Mouse (Mus musculus) CH12.LX (cell line): ENCODE measurements around the gene Hoxa9. TPM values are rescaled to one million over a fixed set of nuclear protein-coding genes. Genes with fewer than 3 reads are reported as not detected.

Source experiments
- DNase-seq: peaks from one replicate; pipeline ENCODE4 v3.0.0-alpha.2; 2013; ENCODE audit errors: extremely low read depth
- H3K27ac ChIP-seq: 2 replicates; pipeline ENCODE4 v1.5.1; 2012; ENCODE audit warnings: low read depth, mild to moderate bottlenecking, control low read depth, moderate library complexity; ENCODE audit not compliant: insufficient read depth
- H3K27me3 ChIP-seq: replicated peaks from 2 replicates; pipeline ENCODE3; 2012; ENCODE audit warnings: inconsistent platforms
- H3K36me3 ChIP-seq, 2 experiments: replicated peaks in 1 of 2; 2 replicates each; pipeline versions ENCODE3 to v1.6.1; 2012; ENCODE audit warnings: inconsistent platforms in 1 of 2, low read length in 1 of 2, mild to moderate bottlenecking in 1 of 2, mixed read lengths in 1 of 2, moderate library complexity in 1 of 2; ENCODE audit not compliant: control insufficient read depth in 1 of 2, insufficient read depth in 1 of 2
- H3K4me1 ChIP-seq, 2 experiments: 2 replicates each; pipeline ENCODE4 v1.6.1; 2012; ENCODE audit warnings: inconsistent platforms in 1 of 2, moderate library complexity in 1 of 2; ENCODE audit not compliant: insufficient read depth in 2 of 2, control insufficient read depth in 1 of 2
- H3K4me2 ChIP-seq: 2 replicates; pipeline ENCODE4 v1.6.1; 2012; ENCODE audit warnings: low read depth, mild to moderate bottlenecking, control low read depth; ENCODE audit not compliant: poor library complexity, insufficient read depth, severe bottlenecking
- H3K4me3 ChIP-seq, 3 experiments: fragments of 150-350 bp in 1 of 3; sonication (generic) in 1 of 3; replicated peaks in 1 of 3; 2 replicates each; pipeline versions ENCODE3 to v1.5.1; 2011 to 2012; ENCODE audit warnings: low read depth in 2 of 3, low read length in 2 of 3, mild to moderate bottlenecking in 2 of 3, moderate library complexity in 2 of 3, control low read depth in 1 of 3, improper control_type of control experiment in 1 of 3, inconsistent platforms in 1 of 3, mixed read lengths in 1 of 3; ENCODE audit not compliant: poor library complexity in 1 of 3
- H3K79me2 ChIP-seq: replicated peaks from 2 replicates; pipeline ENCODE4 v1.6.1; 2012; ENCODE audit warnings: mild to moderate bottlenecking, moderate library complexity; ENCODE audit not compliant: control insufficient read depth, poor library complexity, insufficient read depth, severe bottlenecking; ENCODE audit errors: extremely low read depth
- H3K9ac ChIP-seq: 2 replicates; pipeline ENCODE4 v1.6.1; 2012; ENCODE audit warnings: low read depth, mild to moderate bottlenecking, control low read depth, moderate library complexity; ENCODE audit not compliant: insufficient read depth
- H3K9me3 ChIP-seq: replicated peaks from 2 replicates; pipeline ENCODE3; 2012; ENCODE audit warnings: low read length, inconsistent platforms, mixed read lengths
- CTCF ChIP-seq, 2 experiments: IDR thresholded peaks in 1 of 2; conservative IDR thresholded peaks in 1 of 2; 2 replicates each; pipeline ENCODE4 v1.5.1; 2011 to 2012; ENCODE audit warnings: low read depth in 2 of 2, low read length in 2 of 2, improper control_type of control experiment in 1 of 2, inconsistent platforms in 1 of 2, mild to moderate bottlenecking in 1 of 2, moderate library complexity in 1 of 2
- E2F4 ChIP-seq: IDR thresholded peaks from 2 replicates; pipeline ENCODE4 v1.6.1; 2011; ENCODE audit warnings: low read depth, low read length, improper control_type of control experiment; ENCODE audit not compliant: insufficient replicate concordance
- ELF1 ChIP-seq: IDR thresholded peaks from 2 replicates; pipeline ENCODE4 v1.6.1; 2014; ENCODE audit warnings: low read depth, mild to moderate bottlenecking, inconsistent platforms, low read length, improper control_type of control experiment
- EP300 ChIP-seq: IDR thresholded peaks from 2 replicates; pipeline ENCODE4 v1.6.1; 2011; ENCODE audit warnings: low read length, improper control_type of control experiment
- ETS1 ChIP-seq: conservative IDR thresholded peaks from 2 replicates; pipeline ENCODE4 v1.6.1; 2012; ENCODE audit warnings: low read depth, mild to moderate bottlenecking, inconsistent platforms, low read length, improper control_type of control experiment, moderate library complexity
- GABPA ChIP-seq: IDR thresholded peaks from 2 replicates; pipeline ENCODE4 v1.6.1; 2012; ENCODE audit warnings: low read depth, low read length, improper control_type of control experiment, inconsistent platforms; ENCODE audit not compliant: insufficient replicate concordance
- HCFC1 ChIP-seq: IDR thresholded peaks from 2 replicates; pipeline ENCODE4 v1.6.1; 2012; ENCODE audit warnings: low read depth, mild to moderate bottlenecking, inconsistent platforms, low read length, improper control_type of control experiment
- JUN ChIP-seq: IDR thresholded peaks from 2 replicates; pipeline ENCODE4 v1.6.1; 2011; ENCODE audit warnings: low read depth, mild to moderate bottlenecking, low read length, improper control_type of control experiment, moderate library complexity; ENCODE audit not compliant: insufficient read depth
- KAT2A ChIP-seq: IDR thresholded peaks from 2 replicates; pipeline ENCODE4 v1.6.1; 2012; ENCODE audit warnings: low read length, improper control_type of control experiment, inconsistent platforms; ENCODE audit not compliant: insufficient replicate concordance
- MXI1 ChIP-seq: IDR thresholded peaks from 2 replicates; pipeline ENCODE4 v1.6.1; 2011; ENCODE audit warnings: mild to moderate bottlenecking, low read depth, low read length, improper control_type of control experiment
- NELFE ChIP-seq: IDR thresholded peaks from 2 replicates; pipeline ENCODE4 v1.6.1; 2011; ENCODE audit warnings: low read depth, low read length, improper control_type of control experiment
- NRF1 ChIP-seq: IDR thresholded peaks from 2 replicates; pipeline ENCODE4 v1.6.1; 2014; ENCODE audit warnings: low read depth, mild to moderate bottlenecking, inconsistent platforms, low read length, improper control_type of control experiment, moderate library complexity
- POLR2A ChIP-seq: IDR thresholded peaks from 2 replicates; pipeline ENCODE4 v1.6.1; 2011; ENCODE audit warnings: low read depth, mild to moderate bottlenecking, improper control_type of control experiment, low read length
- SMC3 ChIP-seq: IDR thresholded peaks from 2 replicates; pipeline ENCODE4 v1.6.1; 2011; ENCODE audit warnings: low read depth, low read length, improper control_type of control experiment
- TBP ChIP-seq: conservative IDR thresholded peaks from 2 replicates; pipeline ENCODE4 v1.6.1; 2011; ENCODE audit warnings: low read depth, low read length, improper control_type of control experiment
- TCF12 ChIP-seq: IDR thresholded peaks from 2 replicates; pipeline ENCODE4 v1.6.1; 2014; ENCODE audit warnings: low read depth, mild to moderate bottlenecking, inconsistent platforms, low read length, improper control_type of control experiment
- UBTF ChIP-seq: IDR thresholded peaks from 2 replicates; pipeline ENCODE4 v1.6.1; 2012; ENCODE audit warnings: low read depth, mild to moderate bottlenecking, inconsistent platforms, low read length, improper control_type of control experiment, moderate library complexity
- USF2 ChIP-seq: conservative IDR thresholded peaks from 2 replicates; pipeline ENCODE4 v1.6.1; 2011; ENCODE audit warnings: low read depth, low read length, improper control_type of control experiment
- ZMIZ1 ChIP-seq: IDR thresholded peaks from 2 replicates; pipeline ENCODE4 v1.6.1; 2012; ENCODE audit warnings: low read depth, mild to moderate bottlenecking, inconsistent platforms, low read length, improper control_type of control experiment
- ZNF384 ChIP-seq: IDR thresholded peaks from 2 replicates; pipeline ENCODE4 v1.6.1; 2012; ENCODE audit warnings: low read depth, low read length, improper control_type of control experiment, inconsistent platforms
- dilution Hi-C: fragments of 300-500 bp; cut with MboI; formaldehyde crosslinking; loops from 2 replicates; pipeline ENCODE4 v1.14.3; 2020; ENCODE audit warnings: low sequenced_read_pairs; ENCODE audit not compliant: extremely low pct_unique_long_range_greater_than_20kb, extremely low pct_ligation_motif_present
- in situ Hi-C: fragments of 300-500 bp; cut with MboI; formaldehyde crosslinking; loops from 3 replicates; pipeline ENCODE4 v1.14.3; 2019; ENCODE audit warnings: low sequenced_read_pairs, low pct_ligation_motif_present, low pct_unique_long_range_greater_than_20kb, mixed read lengths
- polyA plus RNA-seq: library from polyadenylated mRNA; unstranded; fragments of >175 nt; gene quantifications from 2 replicates; pipeline ENCODE4 v1.2.1, GENCODE M21; 2012; ENCODE audit warnings: low read depth; ENCODE audit not compliant: insufficient read length
- total RNA-seq, 2 experiments: library from RNA; depleted of rRNA; stranded (reverse); fragments of 300-350 nt in 1 of 2; fragments of >200 nt in 1 of 2; gene quantifications; 2 replicates each; pipeline ENCODE4 v1.2.3; 2012 to 2014

Hoxa9 gene
- total and polyA plus RNA-seq, 3 experiments, result 0.30 to 0.47 (median 0.30) TPM

DNA sequence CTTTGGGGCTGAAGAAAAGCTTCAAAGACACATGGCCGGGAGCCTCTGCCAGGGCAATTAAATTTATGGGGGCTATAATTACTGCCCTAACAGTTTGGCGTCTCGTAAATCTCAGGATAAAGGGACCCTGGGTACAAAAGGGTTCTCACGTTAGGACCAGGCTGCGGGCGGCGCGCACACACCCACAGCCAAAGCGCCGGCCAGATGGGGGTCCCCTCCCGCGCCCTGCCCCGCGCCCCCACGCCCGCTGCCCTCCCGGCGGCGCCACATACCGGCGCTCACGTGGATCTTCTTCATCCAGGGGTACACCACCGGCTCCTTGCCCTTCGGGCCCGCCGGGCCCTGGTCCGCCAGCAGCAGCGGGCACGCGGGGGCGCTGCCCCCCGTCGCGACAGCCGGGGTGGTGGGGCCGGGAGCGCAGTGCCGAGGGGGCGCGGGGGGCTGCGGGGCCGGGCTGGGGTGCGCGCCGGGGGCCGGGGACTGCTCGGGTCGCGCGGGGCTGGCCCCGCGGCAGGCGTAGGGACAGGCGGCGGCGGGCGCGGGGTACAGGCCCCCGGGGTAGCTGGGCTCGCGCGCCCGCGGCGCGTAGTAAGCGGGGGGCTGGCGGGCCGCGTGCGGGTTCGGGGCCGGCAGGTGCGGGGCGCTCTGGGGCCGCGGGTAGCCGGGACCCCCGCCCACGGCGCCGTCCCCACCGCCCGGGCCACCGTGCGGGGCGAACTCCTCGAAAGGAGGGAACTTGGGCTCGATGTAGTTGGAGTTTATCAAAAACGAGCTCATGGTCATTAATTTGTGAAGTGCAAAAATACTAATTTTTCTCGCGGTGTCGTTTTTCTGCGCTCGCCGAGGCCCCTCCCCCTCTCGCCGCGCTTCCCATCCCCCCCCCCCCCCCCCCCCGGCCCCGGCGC, 39.7 kb downstream of the Hoxa9 start, which contains the start of gene Hoxa4:
Gene Hoxa4, minus strand, starts transcription at position 848 of the 905 bp plus-strand sequence.
- dilution Hi-C loops, result no loop called here

DNA sequence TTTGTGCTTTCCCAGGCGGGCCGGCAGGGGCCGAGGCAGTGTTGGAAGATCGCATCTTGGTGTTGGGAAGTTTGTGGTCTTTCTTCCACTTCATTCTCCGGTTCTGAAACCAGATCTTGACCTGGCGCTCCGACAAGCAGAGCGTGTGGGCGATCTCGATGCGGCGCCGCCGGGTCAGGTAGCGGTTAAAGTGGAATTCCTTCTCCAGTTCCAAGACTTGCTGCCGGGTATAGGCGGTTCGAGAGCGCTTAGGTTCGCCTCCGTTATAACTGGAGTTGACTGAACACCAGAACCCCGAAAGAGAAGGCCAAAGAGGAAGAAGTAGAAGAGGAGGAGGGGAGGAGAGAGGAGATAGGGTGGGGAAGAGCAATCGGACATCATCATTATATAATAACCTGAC, 40.5 kb downstream of the Hoxa9 start:
- Histone ChIP-seq H3K27me3 (no peaks in the 10 kb centered on the region), H3K4me2 (no peak overlapping the region), H3K27ac (no peak overlapping the region), H3K36me3 (peaks cover 0 to 2% of the 10 kb centered on the region in 2 experiments), H3K9me3 (peaks cover 5% of the 10 kb centered on the region), H3K4me1 (peaks cover 0 to 13% of the 10 kb centered on the region in 2 experiments; a peak in 2 of 4 replicates), H3K4me3 (no peak overlapping the region), H3K79me2 (no peaks in the 10 kb centered on the region), H3K9ac (no peak overlapping the region)
- in situ Hi-C loops, result no loop called here
- no peak for DNase-seq
- TF ChIP-seq ZMIZ1, result no peak
- TF ChIP-seq ZNF384, result no peak
- TF ChIP-seq NRF1, result no peak
- TF ChIP-seq TBP, result no peak
- TF ChIP-seq UBTF, result no peak
- no peak for TF ChIP-seq USF2
- no peak for TF ChIP-seq KAT2A
- TF ChIP-seq MXI1, result no peak
- TF ChIP-seq NELFE, result no peak
- TF ChIP-seq HCFC1, result no peak
- TF ChIP-seq SMC3, result no peak
- no peak for TF ChIP-seq E2F4
- TF ChIP-seq ETS1, result no peak
- no peak for TF ChIP-seq EP300
- no peak for TF ChIP-seq POLR2A
- no peak for TF ChIP-seq GABPA
- no peak for TF ChIP-seq JUN
- TF ChIP-seq ELF1, result no peak
- no peak for TF ChIP-seq TCF12
- dilution Hi-C loops, result no loop called here

More for the DNA sequence above, 39.7 kb downstream of the Hoxa9 start, which contains the start of gene Hoxa4:
- Histone ChIP-seq H3K4me2 (no peak within 1 kb of the TSS), H3K36me3 (peaks cover 0 to 2% of the 10 kb centered on the region in 2 experiments), H3K79me2 (no peaks in the 10 kb centered on the region), H3K9ac (no peak within 1 kb of the TSS)
- no peak for DNase-seq
- in situ Hi-C loops, result no loop called here
- TF ChIP-seq JUN, result no peak
- no peak for TF ChIP-seq CTCF (conservative IDR thresholded peaks at IDR 0.05 in 1 of 2, IDR thresholded peaks at IDR 0.05 in 1 of 2; ENCODE audit: low read depth in 2 of 2, low read length in 2 of 2)
- no peak for TF ChIP-seq E2F4
- TF ChIP-seq, all 38 proteins: peak for 0
- H3K27ac ChIP-seq, result no peak within 1 kb of the TSS
- no peak within 1 kb of the TSS for H3K4me3 ChIP-seq
- peaks cover 0 to 13% of the 10 kb centered on the region in 2 experiments; a peak in 2 of 4 replicates for H3K4me1 ChIP-seq
- H3K9me3 ChIP-seq, result peaks cover 5% of the 10 kb centered on the region
- H3K27me3 ChIP-seq, result no peaks in the 10 kb centered on the region
